Mouse (Mus musculus) v-Abl transformed pro-B cells (cell line): ENCODE data around the gene Hadhb.

Source experiments
- in situ Hi-C, 2 experiments: fragments of 400-800 bp; cut with MboI; formaldehyde crosslinking; loops; one replicate each; pipeline ENCODE4 v1.15.1; 2025; ENCODE audit not compliant: unreplicated experiment in 2 of 2

Hadhb gene

GRCm38 (mm10) chr5:30154474-30155394 is at the start of gene Hadhb, which contains the start of gene Hadha:
Gene Hadhb, plus strand, starts transcription at chr5:30155248.
Gene Hadha, minus strand, starts transcription at chr5:30155162.
- in situ Hi-C loops = no loop called here

- in situ Hi-C loops = no loop called here
Measured at GRCm38 (mm10) chr5:30105668-30106300, 49.3 kb upstream of the Hadhb start, which contains the start of gene 3110082J24Rik. Gene 3110082J24Rik, minus strand, starts transcription at chr5:30106086.

GRCm38 (mm10) chr5:30106756-30107155 is 48.3 kb upstream of the Hadhb start:
- in situ Hi-C loops = no loop called here

- in situ Hi-C loops = no loop called here
Measured at GRCm38 (mm10) chr5:30107186-30107585, 47.9 kb upstream of the Hadhb start.

- in situ Hi-C loops = no loop called here
Measured at GRCm38 (mm10) chr5:30107611-30108041, 47.4 kb upstream of the Hadhb start.

- in situ Hi-C loops = no loop called here
Measured at GRCm38 (mm10) chr5:30108233-30108632, 46.8 kb upstream of the Hadhb start.

GRCm38 (mm10) chr5:30109899-30110298 is 45.1 kb upstream of the Hadhb start:
- in situ Hi-C loops = no loop called here

- in situ Hi-C loops = no loop called here
Measured at GRCm38 (mm10) chr5:30110371-30111060, 44.5 kb upstream of the Hadhb start.

- in situ Hi-C loops = no loop called here
Measured at GRCm38 (mm10) chr5:30111126-30111525, 43.9 kb upstream of the Hadhb start.

GRCm38 (mm10) chr5:30111771-30112170 is 43.3 kb upstream of the Hadhb start:
- in situ Hi-C loops = no loop called here

GRCm38 (mm10) chr5:30112533-30113068 is 42.4 kb upstream of the Hadhb start:
- in situ Hi-C loops = no loop called here

GRCm38 (mm10) chr5:30113881-30114760 is 40.9 kb upstream of the Hadhb start:
- in situ Hi-C loops = no loop called here

GRCm38 (mm10) chr5:30114761-30115140 is 40.3 kb upstream of the Hadhb start:
- in situ Hi-C loops = no loop called here

- in situ Hi-C loops = no loop called here
Measured at GRCm38 (mm10) chr5:30115718-30116117, 39.3 kb upstream of the Hadhb start.

GRCm38 (mm10) chr5:30118018-30118417 is 37.0 kb upstream of the Hadhb start:
- in situ Hi-C loops = no loop called here

GRCm38 (mm10) chr5:30119163-30119562 is 35.9 kb upstream of the Hadhb start:
- in situ Hi-C loops = no loop called here

GRCm38 (mm10) chr5:30120106-30120505 is 34.9 kb upstream of the Hadhb start:
- in situ Hi-C loops = no loop called here

GRCm38 (mm10) chr5:30122481-30122880 is 32.6 kb upstream of the Hadhb start:
- in situ Hi-C loops = no loop called here

- in situ Hi-C loops = no loop called here
Measured at GRCm38 (mm10) chr5:30125587-30125986, 29.5 kb upstream of the Hadhb start.

GRCm38 (mm10) chr5:30126756-30127155 is 28.3 kb upstream of the Hadhb start:
- in situ Hi-C loops = no loop called here
